Mouse (Mus musculus): ENCODE measurements around the gene Retsat.

Gene Retsat

DNA sequence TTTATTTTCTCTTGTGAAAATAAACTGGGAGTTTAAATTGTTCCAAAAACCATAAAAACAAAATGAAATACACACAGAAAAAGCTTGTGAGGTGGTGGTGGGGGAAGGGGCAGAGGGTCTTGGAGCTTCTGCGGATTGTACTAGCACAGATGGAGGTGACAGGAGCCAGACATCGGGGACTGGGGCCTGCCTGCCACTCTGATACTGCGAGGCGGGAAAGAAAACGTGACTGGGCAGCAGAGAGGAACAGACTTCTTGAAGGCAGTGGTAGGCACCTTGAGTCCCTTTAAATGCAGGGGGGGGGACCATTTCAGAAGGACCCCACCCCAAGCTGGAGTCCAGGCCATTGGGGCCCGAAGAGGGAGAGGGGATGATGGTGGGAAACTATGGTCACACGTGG lies 28.1 kb downstream of the Retsat start:
- DNase-seq, result no peak

DNA sequence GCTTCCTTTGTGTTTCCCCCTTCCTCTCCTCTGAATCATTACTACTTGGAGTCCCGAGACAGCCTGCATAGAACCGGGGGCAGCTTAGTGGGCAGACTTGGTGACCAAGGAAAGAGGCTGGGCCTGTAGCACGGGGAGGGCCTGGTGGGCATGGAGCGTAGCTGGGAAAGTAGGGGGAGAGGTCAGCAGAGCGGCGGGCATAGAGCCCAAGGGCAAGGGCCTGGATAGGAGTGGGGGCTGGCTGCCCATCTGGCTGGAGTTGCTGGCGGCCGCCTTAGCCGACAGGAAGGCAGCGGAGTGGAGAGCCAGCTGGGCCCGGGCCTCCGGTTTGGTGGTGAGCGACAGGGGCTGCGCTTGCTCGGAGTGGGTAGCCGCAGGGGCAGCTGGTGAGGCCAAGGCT lies 29.0 kb downstream of the Retsat start:
- DNase-seq, result peak; percentile 62

DNA sequence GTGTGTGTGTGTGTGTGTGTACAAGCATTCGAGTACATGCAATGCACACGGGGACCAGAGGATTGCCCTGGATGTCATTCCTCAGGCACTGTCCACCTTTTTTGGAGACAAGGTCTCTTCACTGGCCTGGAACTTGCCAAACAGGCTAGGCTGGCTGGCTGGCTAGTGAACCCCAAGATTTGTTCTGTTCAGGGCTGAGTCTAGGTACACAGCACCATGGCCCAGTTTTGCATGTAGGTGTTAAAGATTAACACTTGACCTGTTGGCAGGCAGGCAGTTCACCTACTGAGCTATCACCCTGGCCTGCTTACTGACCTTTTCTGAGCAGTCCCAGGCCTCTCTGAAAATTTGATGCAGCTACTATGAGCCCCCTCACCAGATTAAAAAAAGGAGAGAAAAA lies 32.1 kb downstream of the Retsat start:
- DNase-seq, result peak; percentile 62

DNA sequence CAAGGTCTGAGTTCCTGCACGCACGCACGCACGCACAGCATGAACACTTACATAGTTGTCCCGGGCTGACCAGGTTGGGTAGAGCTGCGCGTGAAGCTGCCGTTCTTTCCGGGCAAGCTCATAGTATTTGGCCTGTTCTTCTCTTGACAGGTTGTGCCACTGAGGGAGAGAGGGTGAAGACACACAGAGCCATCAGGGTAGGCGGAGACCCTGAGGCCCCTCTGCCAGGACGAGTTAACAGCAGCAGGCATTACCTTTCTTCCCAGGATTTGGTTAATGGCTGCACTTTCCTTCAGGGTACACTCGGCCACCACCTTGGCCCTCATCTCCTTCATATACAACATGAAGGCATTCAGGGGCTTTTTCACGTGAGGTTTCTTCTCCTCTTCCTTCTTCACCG lies 32.7 kb downstream of the Retsat start:
- no peak for DNase-seq

DNA sequence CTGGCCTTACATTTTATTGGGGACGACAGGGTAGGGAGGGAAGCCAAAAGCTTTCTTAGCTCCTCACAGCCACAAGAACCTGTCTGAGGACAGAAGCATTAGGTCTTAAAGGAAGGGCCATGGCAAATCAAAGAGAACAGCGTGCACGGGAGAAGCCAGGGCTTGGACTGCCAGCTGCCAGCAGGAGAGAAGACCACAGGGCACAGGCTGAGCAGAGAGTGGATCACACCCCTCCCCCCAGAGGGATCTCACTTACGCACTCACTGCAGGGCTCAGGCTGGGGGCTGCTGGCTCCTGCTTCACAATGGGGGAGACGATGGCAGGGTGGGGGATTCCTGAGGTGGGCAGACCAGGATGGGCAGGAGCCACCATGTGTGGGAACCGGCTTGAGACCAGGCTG lies 33.4 kb downstream of the Retsat start:
- no peak for DNase-seq

DNA sequence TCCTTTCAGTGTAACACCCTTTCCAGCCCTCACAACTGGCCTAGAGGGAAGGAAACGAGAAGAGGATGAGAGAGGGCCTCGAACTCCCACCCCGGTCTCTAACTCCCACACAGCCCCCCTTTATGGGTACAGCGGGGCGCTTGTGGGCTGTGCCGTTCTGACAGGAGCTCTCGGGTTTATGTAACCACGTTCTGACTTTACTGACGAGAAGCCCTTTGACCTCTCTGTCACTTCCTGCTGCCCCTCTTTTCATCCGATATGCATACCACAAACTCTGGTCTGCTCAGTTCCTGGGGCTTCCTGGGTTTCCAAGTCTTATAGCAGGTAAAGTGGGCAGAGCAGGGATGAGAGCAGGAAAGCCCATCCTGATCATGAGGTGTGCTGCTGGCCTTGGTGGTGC lies 36.0 kb downstream of the Retsat start:
- DNase-seq, result no peak

DNA sequence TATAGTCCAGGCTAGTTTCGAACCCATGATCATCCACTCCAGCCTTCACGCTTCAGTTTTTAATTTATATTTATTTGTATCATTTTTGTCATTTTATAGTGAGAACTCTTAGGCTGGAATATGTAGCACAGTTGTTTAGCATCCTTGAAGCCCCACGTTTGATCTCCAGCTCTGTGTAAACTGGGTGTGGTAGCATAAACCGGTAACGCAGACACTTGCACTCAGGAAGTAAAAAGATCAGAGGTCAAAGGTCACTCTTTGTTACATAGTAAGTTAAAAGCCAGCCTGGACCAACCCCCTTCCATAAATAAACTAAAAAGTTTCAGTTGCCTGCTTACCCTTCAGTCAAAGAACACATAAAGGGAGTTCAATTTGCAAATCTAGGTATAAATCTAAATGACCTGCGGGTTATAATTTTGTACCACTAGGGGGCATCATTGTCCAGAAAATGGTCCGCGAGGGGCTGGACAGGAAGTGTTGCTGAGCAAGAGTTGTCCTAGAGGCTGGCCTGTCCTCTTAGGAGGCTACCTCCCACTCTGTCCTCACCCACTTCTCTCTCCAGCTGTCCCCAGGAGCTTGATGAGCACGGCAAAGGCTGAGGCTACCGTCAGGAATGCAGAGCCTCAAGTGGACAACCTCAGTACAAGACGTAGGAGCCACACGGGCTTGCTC lies 37.6 kb downstream of the Retsat start:
- DNase-seq, result peak; percentile 84

DNA sequence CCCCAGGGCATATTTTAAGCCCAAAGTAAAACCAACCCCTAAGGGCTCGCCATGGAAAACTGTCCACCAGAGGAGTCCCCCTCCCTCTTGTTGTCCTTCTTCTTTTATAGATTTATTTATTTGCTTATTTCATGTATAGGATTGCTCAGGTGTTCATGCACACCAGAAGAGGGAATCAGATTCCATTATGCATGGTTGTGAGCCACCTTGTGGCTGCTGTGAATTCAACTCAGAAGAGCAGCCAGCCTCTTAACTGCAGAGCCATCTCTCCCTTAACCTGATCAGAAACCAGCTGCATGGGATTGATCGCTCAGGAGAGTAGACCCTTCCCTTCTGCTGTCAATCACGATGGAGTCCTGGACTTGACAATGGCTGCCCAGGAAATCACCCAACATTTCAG lies 38.7 kb downstream of the Retsat start:
- DNase-seq, result no peak

DNA sequence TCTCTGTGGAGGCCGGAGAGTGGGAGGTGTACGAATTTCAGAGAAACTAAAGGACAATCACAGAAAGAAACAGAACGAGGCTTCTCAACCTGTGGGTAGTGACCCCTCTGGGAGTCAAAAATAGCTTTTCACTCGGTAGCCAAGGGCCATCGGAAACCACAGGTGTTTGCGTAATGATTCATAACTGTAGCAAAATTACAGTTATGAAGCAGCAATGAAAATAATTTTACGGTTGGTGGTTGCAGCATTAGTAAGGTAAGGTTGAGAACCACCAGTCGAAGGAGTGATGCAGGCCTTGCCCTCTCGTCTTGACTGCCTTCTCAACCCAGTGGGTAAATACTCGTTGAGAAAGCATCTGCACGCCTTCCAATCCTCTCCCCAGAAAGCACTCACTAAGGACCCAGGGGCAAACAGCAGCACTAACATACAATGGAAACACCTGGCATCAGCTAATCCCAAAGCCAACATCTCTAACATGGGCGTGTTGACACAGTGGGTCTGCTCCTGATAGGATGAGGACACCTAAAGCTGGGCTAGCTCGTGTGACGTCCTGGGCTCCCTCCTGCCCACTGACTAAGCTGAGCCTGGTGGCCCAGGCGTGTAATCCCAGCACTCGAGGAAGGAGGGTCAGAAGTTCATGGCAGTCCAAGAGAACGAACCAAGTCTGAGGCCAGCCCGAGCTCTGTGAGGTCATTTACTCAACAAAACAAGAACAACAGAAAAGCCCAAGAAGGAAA lies 43.1 kb downstream of the Retsat start:
- DNase-seq, result no peak

DNA sequence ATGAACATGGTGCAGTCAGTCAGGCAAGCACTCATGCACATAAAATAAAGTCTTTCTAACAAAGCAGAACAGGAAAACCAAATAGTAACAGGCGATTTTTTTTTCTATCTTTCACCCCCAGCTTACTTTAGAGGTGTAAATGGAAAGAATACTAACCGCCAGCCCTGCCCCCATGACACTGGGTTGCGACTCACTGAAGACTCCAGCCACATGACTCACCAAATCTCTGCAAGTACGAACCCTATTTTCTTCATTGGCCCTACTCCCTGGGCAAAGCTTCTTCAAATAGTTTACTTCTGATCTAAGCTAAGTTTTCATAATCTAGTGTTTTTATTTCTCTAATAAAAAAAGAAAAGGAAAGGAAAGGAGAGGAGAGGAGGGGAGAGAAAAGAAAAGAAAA lies 46.3 kb downstream of the Retsat start:
- DNase-seq, result no peak

DNA sequence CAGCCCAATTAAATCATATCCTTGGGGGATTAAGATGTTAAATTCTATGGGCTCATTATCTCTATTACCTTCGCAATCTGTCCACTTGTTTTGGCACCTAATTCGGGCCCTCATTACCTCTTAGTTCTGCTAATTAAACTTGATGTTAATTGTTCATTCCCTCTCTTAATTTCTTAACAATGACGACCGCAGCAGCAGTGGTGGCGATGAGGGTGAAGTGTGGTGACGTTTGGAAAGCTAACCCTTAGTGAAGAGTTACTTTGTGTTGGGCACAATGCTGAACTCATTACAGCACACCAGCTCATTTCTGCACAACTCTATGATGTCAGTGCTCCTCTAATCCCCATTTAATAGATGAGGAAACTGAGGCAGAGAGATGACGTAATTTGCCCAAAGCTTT lies 47.1 kb downstream of the Retsat start:
- no peak for DNase-seq

DNA sequence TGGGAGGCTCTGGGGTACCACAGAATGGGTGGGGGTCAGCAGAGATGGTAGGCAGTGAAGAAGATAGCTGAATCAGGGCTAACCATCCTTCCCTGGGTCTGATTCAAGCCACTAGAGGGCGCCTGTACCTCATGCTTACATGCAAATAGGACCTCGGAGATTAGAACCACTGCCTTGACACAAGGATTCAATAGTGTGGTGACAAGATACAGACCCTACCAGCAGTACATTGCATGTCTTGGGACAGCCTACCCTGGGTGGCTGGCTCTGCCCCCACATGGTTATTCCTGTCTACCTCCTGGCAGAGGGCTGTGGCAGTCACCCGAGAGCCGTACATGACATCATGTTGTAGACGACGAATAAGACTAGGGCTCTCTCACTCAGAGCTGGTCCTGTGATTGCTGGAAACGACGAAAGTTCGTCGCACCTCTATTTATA lies 49.1 kb downstream of the Retsat start:
- DNase-seq, result peak; percentile 80

DNA sequence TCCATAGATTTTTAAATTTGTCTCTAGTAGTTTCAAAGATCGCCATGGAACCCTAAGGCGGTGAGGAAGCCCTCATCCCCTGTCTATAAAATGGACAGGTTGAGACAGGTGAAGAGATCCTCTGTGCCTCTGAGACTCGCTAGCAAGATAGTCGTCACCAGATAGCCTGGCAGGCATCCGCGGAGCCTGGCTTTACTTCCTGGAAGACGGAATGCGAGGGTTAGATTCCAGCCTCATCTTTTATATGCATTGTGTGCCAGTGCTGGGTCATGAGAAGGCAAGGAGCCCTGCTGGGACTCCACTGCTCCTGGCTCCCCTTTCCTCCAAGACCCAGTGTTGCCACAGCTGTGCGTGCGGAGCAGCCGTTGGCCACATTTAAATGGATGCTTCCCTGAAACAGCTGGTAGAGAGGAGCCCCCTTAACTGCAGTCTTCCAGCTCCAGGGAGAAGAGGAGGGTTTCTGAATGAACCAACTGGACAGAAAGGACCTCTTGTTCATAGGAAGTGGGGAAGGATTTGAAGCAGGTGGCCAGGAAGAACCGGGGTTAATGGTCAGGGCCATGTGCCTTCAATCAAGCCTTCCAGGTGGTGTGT lies 49.8 kb downstream of the Retsat start:
- no peak for DNase-seq

DNA sequence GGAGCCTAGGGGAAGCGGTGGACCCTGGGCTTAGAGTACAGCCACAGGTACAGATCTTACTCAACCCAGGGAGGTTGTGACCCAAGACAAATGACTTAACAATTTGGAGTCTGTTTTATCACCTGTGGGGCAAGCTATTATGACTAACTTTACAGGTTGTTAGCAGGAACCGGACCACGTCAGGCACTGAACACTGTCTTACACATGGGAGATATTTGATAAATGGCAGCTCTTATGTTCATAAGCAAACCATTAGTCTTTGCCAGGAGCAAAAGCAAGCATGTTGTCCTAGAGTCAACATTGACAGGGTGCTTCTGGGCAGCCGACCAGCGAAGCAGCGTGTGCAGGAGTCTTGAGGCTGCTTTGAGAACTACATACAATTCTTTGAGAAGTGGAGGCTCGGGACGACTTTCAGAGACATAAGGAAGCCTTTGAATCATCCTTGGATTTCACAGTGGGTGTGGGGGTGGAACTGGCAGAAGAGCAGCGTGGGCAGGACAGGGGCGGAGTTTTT lies 52.1 kb downstream of the Retsat start:
- no peak for DNase-seq

DNA sequence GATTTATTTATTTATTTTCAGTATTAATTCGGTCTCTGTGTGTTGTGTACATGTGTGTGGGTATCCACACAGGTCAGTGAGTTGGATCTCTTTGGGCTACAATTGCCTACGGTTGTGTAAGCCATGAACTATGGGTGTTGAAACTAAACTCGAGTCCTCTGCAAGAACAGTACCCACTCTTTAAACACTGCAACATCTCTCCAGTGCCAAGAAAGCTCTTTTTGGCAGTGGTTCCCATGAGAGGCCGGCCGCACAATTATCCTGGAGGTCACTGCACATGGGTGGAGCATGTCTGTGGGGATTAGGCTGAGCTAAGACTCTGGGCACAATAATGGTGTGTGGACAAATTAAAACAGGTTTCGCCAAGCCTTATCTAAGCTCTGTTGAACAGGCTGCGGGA lies 55.1 kb downstream of the Retsat start:
- DNase-seq, result peak; percentile 68

DNA sequence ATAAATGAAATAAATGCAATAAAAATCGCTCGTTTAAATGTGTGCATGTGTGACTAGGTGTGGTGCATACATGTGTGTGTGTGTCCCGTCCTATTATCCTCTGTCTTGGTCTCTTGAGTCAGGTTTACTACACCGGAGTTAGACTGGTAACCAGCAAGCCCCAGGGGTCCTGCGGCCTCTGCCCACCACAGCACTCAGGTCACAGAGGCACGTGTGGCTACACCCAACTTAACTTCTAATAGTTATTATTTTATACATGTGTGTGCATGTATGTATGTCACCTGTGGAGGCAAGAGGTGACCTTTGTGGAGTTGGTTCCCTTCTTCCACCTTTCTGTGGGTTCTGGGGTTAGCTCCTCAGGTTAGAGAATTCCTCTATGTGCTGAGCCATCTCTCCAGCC lies 56.1 kb downstream of the Retsat start:
- no peak for DNase-seq

DNA sequence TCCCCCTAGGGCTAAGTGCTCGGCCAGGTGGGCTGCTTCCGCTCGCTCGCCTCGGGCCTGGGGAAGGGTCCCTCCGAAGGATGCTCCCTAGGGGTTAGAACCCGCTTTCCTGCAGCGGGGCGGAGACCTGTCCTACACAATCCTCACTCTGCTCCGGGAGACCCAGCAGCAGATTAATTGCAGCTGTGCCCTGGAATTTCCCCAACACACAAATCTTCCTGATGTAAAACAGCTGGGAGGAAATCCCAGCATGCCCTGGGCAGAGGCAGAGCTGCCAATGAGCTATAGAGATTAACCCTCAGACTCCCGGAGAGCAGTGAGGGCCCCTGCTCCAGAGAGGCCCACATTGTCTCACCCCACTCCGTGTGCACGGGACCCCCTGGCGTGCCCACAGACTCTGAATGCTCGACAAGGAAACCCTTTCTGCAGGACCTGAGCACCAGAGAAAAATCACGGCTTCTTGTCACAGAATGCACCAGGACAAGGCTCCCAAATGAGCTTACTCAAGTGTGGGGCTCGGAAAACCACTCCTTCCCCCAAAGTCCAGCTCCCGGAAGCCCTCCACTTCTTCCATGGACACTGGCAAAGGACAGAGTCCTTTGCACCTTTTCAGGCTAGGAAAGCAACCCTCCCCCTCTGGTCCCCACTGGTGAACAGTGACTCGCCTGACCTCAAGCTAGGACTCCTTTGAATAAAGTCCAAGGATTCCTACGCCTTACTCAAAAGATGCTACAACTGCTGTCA lies 57.2 kb downstream of the Retsat start:
- peak; percentile 90 for DNase-seq

DNA sequence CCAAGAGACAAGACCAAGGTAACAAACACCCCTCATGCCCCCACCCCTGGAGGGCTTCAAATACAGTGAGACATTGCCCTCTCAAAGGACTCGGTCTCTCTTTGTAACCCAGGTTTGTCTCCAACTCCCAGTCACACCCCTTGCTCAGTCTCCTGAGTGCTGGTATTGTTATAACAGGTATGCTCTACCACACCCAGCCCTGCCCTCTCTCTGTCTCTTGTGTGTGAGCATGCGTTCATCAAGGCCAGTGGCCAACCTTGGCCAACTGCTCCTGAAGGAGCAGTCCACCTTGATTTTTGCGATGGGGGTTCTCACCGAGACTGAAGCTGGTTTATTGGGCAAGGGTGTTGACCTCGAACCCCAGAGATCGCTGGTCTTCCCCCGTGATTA lies 57.8 kb downstream of the Retsat start:
- DNase-seq, result no peak

DNA sequence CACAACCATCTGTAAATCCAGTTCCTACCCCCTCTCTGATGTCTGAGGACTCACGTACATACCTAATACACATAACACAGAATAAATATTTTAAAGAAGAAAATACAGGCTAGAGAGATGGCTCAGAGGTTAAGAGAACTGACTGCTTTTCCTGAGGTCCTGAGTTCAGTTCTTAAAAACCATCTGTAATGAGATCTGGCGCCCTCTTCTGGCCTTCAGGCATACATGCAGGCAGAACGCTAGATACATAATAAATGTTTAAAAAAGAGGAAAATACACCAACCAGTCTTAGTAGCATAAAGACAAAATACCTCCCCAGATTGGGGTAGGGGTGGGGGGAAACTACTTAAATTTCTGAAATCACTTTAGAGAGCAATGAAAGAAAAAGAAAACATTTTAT lies 59.7 kb downstream of the Retsat start:
- no peak for DNase-seq

All from kidney, postnatal 14 days (tissue).